Mouse (Mus musculus) bone marrow, adult 2 months (tissue): ENCODE results near the gene Cenpx. TPM values are rescaled to one million over a fixed set of nuclear protein-coding genes. Genes with fewer than 3 reads are reported as not detected.
"Not testable (repeated sequence)": the region's sequence is repeated elsewhere in the genome, so short reads cannot be mapped to it uniquely, and the experiment has no call there.

Experiments used
- H3K27ac ChIP-seq: fragments of 200-500 bp; 2 replicates; pipeline ENCODE4 v1.5.1; 2012; ENCODE audit warnings: low read depth, mild to moderate bottlenecking, control low read depth, inconsistent platforms, low read length; ENCODE audit not compliant: control insufficient read depth, poor library complexity, insufficient read depth
- H3K4me1 ChIP-seq: fragments of 200-500 bp; 2 replicates; pipeline ENCODE4 v1.6.1; 2011; ENCODE audit warnings: low read length; ENCODE audit not compliant: control insufficient read depth, insufficient read depth
- H3K4me3 ChIP-seq: fragments of 200-500 bp; replicated peaks from 2 replicates; pipeline ENCODE3; 2011; ENCODE audit warnings: mild to moderate bottlenecking, low read depth, low read length, control low read depth; ENCODE audit not compliant: control insufficient read depth
- CTCF ChIP-seq: fragments of 200-500 bp; IDR thresholded peaks from 2 replicates; pipeline ENCODE4 v1.5.1; 2011; ENCODE audit warnings: low read length, control low read depth; ENCODE audit not compliant: control insufficient read depth, insufficient read depth
- POLR2A ChIP-seq: fragments of 200-500 bp; IDR thresholded peaks from 2 replicates; pipeline ENCODE4 v1.6.1; 2011; ENCODE audit warnings: low read depth, mild to moderate bottlenecking, control low read depth, low read length, borderline replicate concordance; ENCODE audit not compliant: control insufficient read depth
- WGBS: fragments of 180-500 bp; shearing (Covaris S2); methylation state at CpG from one replicate; pipeline ENCODE4 v1.1.7; 2018; 5-methylcytosine and 5-hydroxymethylcytosine counted together
- polyA plus RNA-seq: library from polyadenylated mRNA; stranded (reverse); fragments of >200 nt; gene quantifications from 2 replicates; pipeline ENCODE4 v1.2.4, GENCODE M21; 2011; ENCODE audit warnings: low replicate concordance; ENCODE audit not compliant: missing spikeins, insufficient read depth, insufficient read length

Cenpx gene
- polyA plus RNA-seq, 1 experiment: 57.8 TPM

- Histone ChIP-seq H3K27ac (no peak overlapping the region), H3K4me1 (no peaks in the 10 kb centered on the region), H3K4me3 (no peak overlapping the region)
- TF ChIP-seq CTCF (no peak), POLR2A (no peak)
- 78% methylated on average over 5 of the region's 5 CpGs for WGBS
Observed at GRCm38 (mm10) chr11:120740981-120741380, 27.4 kb upstream of the Cenpx start.

DNA sequence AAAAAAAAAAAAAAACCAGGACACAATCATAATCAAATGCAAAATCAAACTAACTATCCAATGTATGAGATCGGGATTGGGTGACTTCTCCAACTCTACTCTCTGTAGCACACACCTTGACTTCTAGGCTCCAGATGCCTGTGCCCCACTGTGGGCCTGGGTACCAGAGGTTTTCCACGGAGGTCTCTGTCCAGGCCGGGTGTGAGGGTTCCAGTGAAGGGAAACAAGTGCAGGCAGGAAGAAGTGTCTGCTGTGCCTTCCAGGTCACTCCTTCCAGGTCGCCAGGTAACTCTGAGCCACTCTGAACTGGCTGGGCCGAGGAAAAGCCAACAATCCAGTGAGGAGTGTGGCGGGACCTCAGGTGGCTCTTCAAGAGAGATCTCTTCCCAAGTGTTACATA is 22.9 kb upstream of the Cenpx start:
- Histone ChIP-seq H3K27ac (no peak overlapping the region), H3K4me1 (peaks cover under 1% of the 10 kb centered on the region; the same call in 1 of the 2 replicates), H3K4me3 (no peak overlapping the region)
- TF ChIP-seq POLR2A (no peak), CTCF (no peak)
- WGBS: 80% methylated on average over 6 of the region's 6 CpGs

DNA sequence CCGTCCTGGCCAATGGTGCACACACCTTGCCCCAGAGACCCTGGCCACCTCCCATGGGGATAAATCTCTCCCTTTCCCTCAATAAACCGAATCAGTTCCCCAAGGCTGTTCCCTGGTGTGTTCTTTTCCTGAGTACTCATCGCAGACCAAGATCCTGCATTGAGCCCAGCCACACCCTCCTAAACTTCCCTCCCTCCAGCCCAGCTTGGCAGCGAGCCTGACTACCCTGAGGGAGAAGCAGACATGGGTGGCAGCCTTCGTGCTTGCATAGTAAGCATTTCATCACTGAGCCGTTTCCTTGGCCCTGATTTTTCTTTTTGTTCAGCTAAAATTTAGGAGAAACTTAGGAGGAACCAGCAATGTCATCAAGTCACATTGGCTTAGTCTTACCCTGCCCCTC is 20.0 kb upstream of the Cenpx start:
- Histone ChIP-seq H3K27ac (no peak overlapping the region), H3K4me3 (no peak overlapping the region), H3K4me1 (peaks cover 1% of the 10 kb centered on the region; the same call in 1 of the 2 replicates)
- 21% methylated on average over 6 of the region's 6 CpGs for WGBS
- TF ChIP-seq POLR2A: no peak
- no peak for TF ChIP-seq CTCF

DNA sequence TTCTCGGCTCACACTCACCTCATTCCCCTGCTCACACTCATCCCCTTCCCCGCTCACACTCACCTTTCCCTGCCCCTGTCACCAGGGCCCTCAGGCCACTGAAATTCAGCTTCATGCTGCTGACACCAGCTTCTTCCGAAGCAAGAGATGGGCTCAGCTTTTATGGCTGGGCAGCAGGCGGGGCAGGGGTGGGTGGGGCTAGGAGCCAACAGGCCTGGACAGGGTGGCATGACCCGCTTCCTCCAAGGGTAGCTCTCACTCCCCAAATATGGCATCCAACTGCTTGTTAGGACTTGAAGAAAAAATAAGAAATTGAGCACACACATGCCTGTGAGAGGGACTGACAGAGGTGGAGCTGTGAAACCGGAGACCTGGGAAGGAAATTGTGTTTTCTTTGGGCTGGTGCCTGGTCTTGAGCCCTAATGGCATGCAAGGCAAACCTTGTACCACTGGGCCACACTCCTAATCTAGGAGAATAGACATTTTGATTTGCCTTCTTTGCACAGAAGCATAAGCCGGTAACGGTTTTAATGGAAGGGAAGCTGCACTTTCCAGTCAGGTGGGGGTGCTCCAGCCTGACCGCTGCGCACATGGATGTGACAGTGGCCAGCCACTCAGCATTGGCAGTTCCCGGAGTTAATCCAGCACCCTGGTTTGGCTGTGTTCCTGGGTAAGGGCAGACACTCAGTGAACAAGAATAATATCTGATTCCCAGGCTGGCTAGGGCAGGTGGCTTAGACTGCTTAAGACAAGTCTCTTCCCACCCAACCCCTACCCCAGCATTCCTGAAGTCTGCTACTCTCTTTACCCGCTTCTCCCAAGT is 18.5 kb upstream of the Cenpx start, which contains the start of gene Cbr2:
Gene Cbr2, minus strand, starts transcription at position 257 of the 823 bp plus-strand sequence.
- H3K27ac ChIP-seq: no peak within 1 kb of the TSS
- no peak for TF ChIP-seq CTCF
- no peak for TF ChIP-seq POLR2A
- no peak within 1 kb of the TSS for H3K4me3 ChIP-seq
- H3K4me1 ChIP-seq: peaks cover 1% of the 10 kb centered on the region; the same call in 1 of the 2 replicates
- WGBS: 80% methylated on average over 12 of the region's 12 CpGs

GRCm38 (mm10) chr11:120731395-120731794 is 17.9 kb upstream of the Cenpx start:
- TF ChIP-seq POLR2A (no peak), CTCF (no peak)
- Histone ChIP-seq H3K4me3 (no peak overlapping the region), H3K27ac (no peak overlapping the region), H3K4me1 (peaks cover 1% of the 10 kb centered on the region)
- WGBS: 88% methylated on average over 1 of the region's 1 CpGs

DNA sequence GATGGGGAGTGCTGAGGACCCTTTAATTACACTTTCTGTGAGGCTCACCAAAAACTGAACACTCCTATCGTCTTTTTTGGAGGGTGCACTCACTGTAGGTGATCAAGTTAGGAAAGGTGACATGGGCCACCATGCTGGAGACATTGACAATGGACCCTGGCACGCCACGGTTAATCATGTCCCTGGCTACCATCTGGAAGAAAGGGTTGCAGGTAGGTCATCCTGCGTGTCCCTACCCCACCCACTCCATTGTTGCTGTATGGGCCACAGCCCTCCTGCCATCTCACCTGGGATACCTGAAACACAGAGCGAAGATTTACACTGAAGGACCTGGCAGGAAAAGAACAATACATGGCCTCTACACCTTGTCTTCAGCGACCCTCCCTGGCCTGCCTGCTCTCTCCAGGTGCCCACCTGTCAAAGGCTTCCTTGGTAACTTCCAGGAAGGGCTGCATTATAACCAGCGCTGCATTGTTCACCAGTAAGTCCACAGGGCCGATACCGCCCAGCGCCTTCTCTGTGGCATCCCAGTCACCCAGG is 16.9 kb upstream of the Cenpx start:
- Histone ChIP-seq H3K4me3 (no peak overlapping the region), H3K27ac (no peak overlapping the region), H3K4me1 (peaks cover 1% of the 10 kb centered on the region)
- no peak for TF ChIP-seq CTCF
- no peak for TF ChIP-seq POLR2A
- WGBS: 84% methylated on average over 10 of the region's 10 CpGs

GRCm38 (mm10) chr11:120729432-120730050 is 16.0 kb upstream of the Cenpx start:
- 5% methylated on average over 18 of the region's 21 CpGs for WGBS
- not testable (repeated sequence) for H3K4me1 ChIP-seq
- H3K4me3 ChIP-seq: peak overlapping the region; percentile 48
- H3K27ac ChIP-seq: peak overlapping the region; percentile 40; the same call in 1 of the 2 replicates

DNA sequence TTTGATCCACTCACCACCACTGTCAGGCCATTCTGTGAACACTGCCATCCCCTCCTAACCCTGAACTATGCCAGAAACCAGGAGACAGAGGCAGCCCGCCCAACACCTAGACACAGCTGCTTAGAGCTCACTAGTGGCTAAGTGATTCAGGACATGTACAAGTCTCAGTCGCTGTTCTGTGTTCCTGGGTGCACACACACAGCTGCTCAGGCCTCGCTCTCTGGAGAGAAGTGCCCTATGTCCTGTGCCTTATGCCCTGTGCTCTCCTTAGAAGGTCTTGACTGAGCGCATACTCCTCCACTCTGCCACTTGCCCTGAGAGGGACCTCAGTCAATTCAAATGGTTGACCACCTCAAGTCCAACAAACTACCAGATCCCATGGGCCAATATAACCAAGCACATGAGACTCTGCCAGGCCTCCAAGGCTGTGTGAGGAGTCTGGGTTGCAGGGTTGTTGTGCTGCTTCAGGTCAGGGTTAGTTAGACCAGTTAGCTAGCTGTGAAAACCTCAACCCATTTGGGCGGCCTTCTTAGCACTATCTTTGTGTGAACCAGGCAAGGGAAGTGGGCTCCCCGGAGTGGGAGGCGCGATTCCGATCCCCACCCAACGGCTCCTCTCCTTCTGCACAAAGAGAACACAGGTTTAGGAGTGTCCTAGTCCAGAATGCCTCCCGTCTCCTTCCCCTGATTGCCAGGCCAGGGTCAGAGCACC is 15.1 kb upstream of the Cenpx start:
- no peak overlapping the region for H3K4me3 ChIP-seq
- no peak overlapping the region for H3K27ac ChIP-seq
- TF ChIP-seq POLR2A: no peak
- no peak for TF ChIP-seq CTCF
- peaks cover 1% of the 10 kb centered on the region for H3K4me1 ChIP-seq
- 87% methylated on average over 11 of the region's 11 CpGs for WGBS
